Mouse (Mus musculus) C2C12 (cell line): Measurements from ENCODE around the gene A830031A19Rik. TPM values are rescaled to one million over a fixed set of nuclear protein-coding genes. Genes with fewer than 3 reads are reported as not detected.

Source experiments
- H3K27me3 ChIP-seq: one replicate; pipeline ENCODE4 v1.6.1; 2011; ENCODE audit not compliant: control insufficient read depth, insufficient read depth, insufficient read length
- H3K36me3 ChIP-seq: one replicate; pipeline ENCODE4 v1.6.1; 2011; ENCODE audit not compliant: control insufficient read depth, insufficient read depth
- H3K4me3 ChIP-seq: one replicate; pipeline ENCODE4 v1.5.1; 2011; ENCODE audit warnings: mild to moderate bottlenecking, control low read depth; ENCODE audit not compliant: poor library complexity, insufficient read depth, severe bottlenecking
- H3K79me2 ChIP-seq: one replicate; pipeline ENCODE4 v1.6.1; 2011; ENCODE audit not compliant: control insufficient read depth, insufficient read depth
- H3K79me3 ChIP-seq: one replicate; pipeline ENCODE4 v1.6.1; 2011; ENCODE audit warnings: low read depth, control low read depth
- H3ac ChIP-seq: one replicate; pipeline ENCODE3; 2011; ENCODE audit warnings: low read depth; ENCODE audit not compliant: control insufficient read depth, insufficient read length
- CEBPB ChIP-seq: IDR thresholded peaks from one replicate; pipeline ENCODE4 v1.6.1; 2011; ENCODE audit warnings: low read depth, mild to moderate bottlenecking, control low read depth, moderate library complexity
- CTCF ChIP-seq: IDR thresholded peaks from one replicate; pipeline ENCODE4 v1.5.1; 2011; ENCODE audit not compliant: control insufficient read depth, insufficient read depth, insufficient read length
- FOSL1 ChIP-seq: IDR thresholded peaks from one replicate; pipeline ENCODE4 v1.8.0; 2011; ENCODE audit warnings: mild to moderate bottlenecking, low read length; ENCODE audit not compliant: poor library complexity, insufficient read depth, severe bottlenecking
- MAX ChIP-seq: IDR thresholded peaks from one replicate; pipeline ENCODE4 v1.6.1; 2011; ENCODE audit warnings: mild to moderate bottlenecking, control low read depth
- MYOD1 ChIP-seq: IDR thresholded peaks from one replicate; pipeline ENCODE4 v1.6.1; 2011; ENCODE audit warnings: low read depth; ENCODE audit not compliant: control insufficient read depth, insufficient read length
- MYOG ChIP-seq: IDR thresholded peaks from one replicate; pipeline ENCODE4 v1.6.1; 2011; ENCODE audit not compliant: control insufficient read depth, insufficient read length; ENCODE audit errors: extremely low read depth
- USF1 ChIP-seq: IDR thresholded peaks from one replicate; pipeline ENCODE4 v1.6.1; 2011; ENCODE audit warnings: low read depth, mild to moderate bottlenecking, control low read depth, moderate library complexity
- polyA plus RNA-seq: library from polyadenylated mRNA; unstranded; fragments of >200 nt; fragmentation: generic; extraction: Trizol; gene quantifications from one replicate; pipeline ENCODE4 v1.2.1, GENCODE M21; 2012; ENCODE audit warnings: missing spikeins

A830031A19Rik gene
- polyA plus RNA-seq, 1 experiment = not detected

DNA sequence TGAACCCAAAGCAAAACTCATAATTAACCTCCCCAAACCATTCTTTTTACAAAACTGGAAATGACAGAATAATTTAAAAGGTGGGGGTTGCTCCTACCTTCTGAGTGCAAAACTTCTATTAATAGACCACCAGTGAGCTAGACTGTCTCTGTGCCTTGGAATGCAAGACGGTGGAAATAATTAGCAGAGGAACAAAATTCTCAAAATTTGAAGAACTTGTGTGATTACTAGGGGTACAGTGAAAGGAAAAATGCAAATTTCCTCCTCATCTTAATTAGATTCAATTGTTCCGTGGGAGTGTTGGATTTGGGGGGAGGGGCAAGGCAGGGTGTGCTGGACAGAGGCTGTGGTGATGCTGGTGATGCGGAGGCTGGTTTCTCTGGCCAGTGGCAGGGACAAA is 23.8 kb upstream of the A830031A19Rik start:
- no peaks in the 10 kb centered on the region for H3K27me3 ChIP-seq

DNA sequence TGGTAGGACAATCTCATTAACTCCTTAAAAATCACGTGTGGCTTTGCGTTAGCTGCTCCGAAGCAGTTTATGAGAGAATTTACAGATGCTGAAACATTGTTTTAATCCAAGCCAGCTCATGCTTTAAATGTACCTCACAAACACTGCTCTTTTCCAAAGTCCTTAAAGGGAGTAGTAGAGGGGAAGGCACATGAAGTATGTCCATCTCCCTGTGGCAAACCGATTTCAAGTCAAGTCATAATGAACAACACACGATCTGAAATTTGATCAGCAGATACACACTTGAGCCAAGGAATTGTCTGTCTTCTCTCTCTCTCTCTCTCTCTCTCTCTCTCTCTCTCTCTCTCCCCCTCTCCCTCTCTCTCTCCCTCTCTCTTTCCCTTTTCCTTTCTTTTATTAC is 23.2 kb upstream of the A830031A19Rik start:
- H3K79me2 ChIP-seq = no peaks in the 10 kb centered on the region
- H3K4me3 ChIP-seq = no peak overlapping the region
- H3K79me3 ChIP-seq = no peaks in the 10 kb centered on the region
- H3K36me3 ChIP-seq = no peaks in the 10 kb centered on the region
- H3ac ChIP-seq = no peak overlapping the region
- H3K27me3 ChIP-seq = no peaks in the 10 kb centered on the region
- TF ChIP-seq MAX (no peak), MYOD1 (no peak), CTCF (no peak), USF1 (no peak), FOSL1 (no peak), CEBPB (no peak), MYOG (no peak)

More for the DNA sequence above, 23.8 kb upstream of the A830031A19Rik start:
- no peak overlapping the region for H3ac ChIP-seq
- no peak overlapping the region for H3K4me3 ChIP-seq
- no peaks in the 10 kb centered on the region for H3K79me3 ChIP-seq
- no peaks in the 10 kb centered on the region for H3K79me2 ChIP-seq
- no peaks in the 10 kb centered on the region for H3K36me3 ChIP-seq
- TF ChIP-seq FOSL1 = no peak

GRCm38 (mm10) chr11:24097026-24097425 is 22.2 kb upstream of the A830031A19Rik start:
- TF ChIP-seq CEBPB (no peak), MYOG (no peak), MAX (no peak), MYOD1 (no peak), FOSL1 (no peak), CTCF (no peak), USF1 (no peak)
- no peaks in the 10 kb centered on the region for H3K79me3 ChIP-seq
- no peak overlapping the region for H3K4me3 ChIP-seq
- no peaks in the 10 kb centered on the region for H3K27me3 ChIP-seq
- H3K36me3 ChIP-seq = no peaks in the 10 kb centered on the region
- H3K79me2 ChIP-seq = no peaks in the 10 kb centered on the region
- no peak overlapping the region for H3ac ChIP-seq

- Histone ChIP-seq H3K79me2 (no peaks in the 10 kb centered on the region), H3ac (no peak overlapping the region), H3K27me3 (no peaks in the 10 kb centered on the region), H3K4me3 (no peak overlapping the region), H3K79me3 (no peaks in the 10 kb centered on the region), H3K36me3 (no peaks in the 10 kb centered on the region)
- TF ChIP-seq MAX (no peak), CEBPB (no peak), USF1 (no peak), MYOG (no peak), MYOD1 (no peak), CTCF (no peak), FOSL1 (no peak)
These were observed 21.6 kb upstream of the A830031A19Rik start for GRCm38 (mm10) chr11:24096483-24096882.

- H3K4me3 ChIP-seq = no peak overlapping the region
- no peak overlapping the region for H3ac ChIP-seq
- H3K36me3 ChIP-seq = no peaks in the 10 kb centered on the region
- H3K79me3 ChIP-seq = no peaks in the 10 kb centered on the region
- H3K79me2 ChIP-seq = no peaks in the 10 kb centered on the region
- TF ChIP-seq MAX (no peak), MYOG (no peak), MYOD1 (no peak), CEBPB (no peak), CTCF (no peak), FOSL1 (no peak), USF1 (no peak)
- no peaks in the 10 kb centered on the region for H3K27me3 ChIP-seq
These were observed 21.0 kb upstream of the A830031A19Rik start for GRCm38 (mm10) chr11:24095656-24096353.

- no peaks in the 10 kb centered on the region for H3K79me2 ChIP-seq
- no peak overlapping the region for H3ac ChIP-seq
- H3K27me3 ChIP-seq = no peaks in the 10 kb centered on the region
- no peaks in the 10 kb centered on the region for H3K36me3 ChIP-seq
- H3K79me3 ChIP-seq = no peaks in the 10 kb centered on the region
- TF ChIP-seq MYOG (no peak), MYOD1 (no peak), CEBPB (no peak), CTCF (no peak), MAX (no peak), USF1 (no peak), FOSL1 (no peak)
- H3K4me3 ChIP-seq = no peak overlapping the region
These were observed 20.4 kb upstream of the A830031A19Rik start for GRCm38 (mm10) chr11:24095236-24095635.
